Mouse (Mus musculus): ENCODE data around the gene Ecsit.

GRCm38 (mm10) chr9:22037826-22038225, 47.4 kb downstream of the Ecsit start:
- TF ChIP-seq POLR2A (IDR thresholded peaks at IDR 0.05; ENCODE audit: control insufficient read depth, low read depth, low read length) = no peak
- no peak for TF ChIP-seq CTCF (IDR thresholded peaks at IDR 0.05; ENCODE audit: control insufficient read depth, insufficient read depth, insufficient replicate concordance, low read depth, low read length)

Data from testis, adult 2 months (tissue).